In genomic region chr4:74076727-74077126, GRCm38 (mm10) we compare ENCODE assay signal across 23 mouse cellular contexts.
DNase-seq lines count a peak whose midpoint lies in the region; ATAC-seq and TF ChIP-seq lines count a peak whose summit lies in the region.
"Had no signal": no experiment of that assay in that cellular context is flagged by ENCODE, and none has a peak within 500 bp of the region (broad histone marks: within the 10 kb centered on the region; RNA-seq: fewer than 3 reads in every experiment).

No protein-coding gene starts in this region.

- no peak overlapping the region for H3K4me3 ChIP-seq in hindbrain, embryonic 15.5 days
- no peak overlapping the region for H3K4me3 ChIP-seq in hindbrain, embryonic 11.5 days (ENCODE audit: low read depth, low read length)
- no peak overlapping the region for H3K4me3 ChIP-seq in cerebellum, adult 2 months (replicated peaks; ENCODE audit: insufficient read depth, low read depth, low read length)
- H3K4me3 ChIP-seq: embryonic facial prominence, embryonic 13.5 days; forebrain, embryonic 15.5 days; heart, embryonic 12.5 days; layer of hippocampus, adult 2 months; limb, embryonic 10.5 days had no signal

- DNase-seq in hindbrain, embryonic 11.5 days (ENCODE audit: low spot score), result no peak
- peak; percentile 60 for DNase-seq in brain, embryonic 14.5 days (ENCODE audit: low read depth)
- peak; percentile 15 to 64 for DNase-seq in cerebellum, adult 2 months
- peak; percentile 24 to 39 for DNase-seq in cerebellum, postnatal 36 days
- DNase-seq in testis, postnatal 14 days (ENCODE audit: low spot score), result no peak
- no peak for DNase-seq in adrenal gland, adult (ENCODE audit: inconsistent age in 2 of 2, low spot score in 1 of 2)
- DNase-seq in thymus, postnatal 25 days, result no peak
- DNase-seq: adrenal gland, postnatal 36 days; heart, postnatal 14 days; kidney, adult 2 months; kidney, postnatal 14 days; lung, adult 18-20 months; lung, postnatal 4 days; right cerebral cortex, postnatal 4 days had no signal

- H3K4me1 ChIP-seq in hindbrain, embryonic 15.5 days (replicated peaks), result no peaks in the 10 kb centered on the region
- H3K4me1 ChIP-seq in hindbrain, embryonic 11.5 days (replicated peaks; ENCODE audit: control insufficient read depth, insufficient read depth, low read length), result no peaks in the 10 kb centered on the region
- H3K4me1 ChIP-seq in cerebellum, adult 2 months (ENCODE audit: control insufficient read depth, insufficient read depth, low read length), result no peaks in the 10 kb centered on the region; the same call in 1 of the 2 replicates
- H3K4me1 ChIP-seq: embryonic facial prominence, embryonic 13.5 days; forebrain, embryonic 15.5 days; heart, embryonic 12.5 days; limb, embryonic 10.5 days had no signal

- no peak overlapping the region for H3K4me2 ChIP-seq in hindbrain, embryonic 15.5 days
- no peak overlapping the region for H3K4me2 ChIP-seq in hindbrain, embryonic 11.5 days (replicated peaks; ENCODE audit: low read depth, low read length)
- H3K4me2 ChIP-seq: embryonic facial prominence, embryonic 13.5 days; forebrain, embryonic 15.5 days; heart, embryonic 12.5 days; liver, embryonic 11.5 days had no signal

- H3K27me3 ChIP-seq in hindbrain, embryonic 15.5 days, result no peaks in the 10 kb centered on the region
- no peaks in the 10 kb centered on the region for H3K27me3 ChIP-seq in hindbrain, embryonic 11.5 days (ENCODE audit: control insufficient read depth, insufficient read depth, low read length)
- H3K27me3 ChIP-seq in cerebellum, adult 2 months (ENCODE audit: control insufficient read depth, insufficient read depth, low read length), result no peaks in the 10 kb centered on the region
- H3K27me3 ChIP-seq: CH12.LX; embryonic facial prominence, embryonic 13.5 days; forebrain, embryonic 15.5 days; heart, embryonic 12.5 days had no signal

- WGBS in hindbrain, embryonic 15.5 days, result 36% methylated on average over 2 of the region's 2 CpGs
- 63% methylated on average over 2 of the region's 2 CpGs for whole genome bisulfite sequencing in hindbrain, embryonic 11.5 days
- WGBS in cerebellum, adult 2 months, result 1% methylated on average over 2 of the region's 2 CpGs

- peak; percentile 27; the same call in 1 of the 2 replicates for ATAC-seq in hindbrain, embryonic 15.5 days (ENCODE audit: low FRiP score, low read depth)
- ATAC-seq in hindbrain, embryonic 11.5 days (ENCODE audit: low FRiP score), result no peak
- ATAC-seq: forebrain, embryonic 15.5 days; inflammation-experienced regulatory T-cells, adult 6 months had no signal

- H3K9me3 ChIP-seq in hindbrain, embryonic 15.5 days, result no peaks in the 10 kb centered on the region
- H3K9me3 ChIP-seq in hindbrain, embryonic 11.5 days (ENCODE audit: control insufficient read depth, low read length), result no peaks in the 10 kb centered on the region
- H3K9me3 ChIP-seq: embryonic facial prominence, embryonic 13.5 days; forebrain, embryonic 15.5 days; heart, embryonic 12.5 days; limb, embryonic 10.5 days had no signal

- no peak overlapping the region for H3K27ac ChIP-seq in hindbrain, embryonic 15.5 days (replicated peaks)
- H3K27ac ChIP-seq in hindbrain, embryonic 11.5 days (ENCODE audit: low read depth, low read length), result no peak overlapping the region
- no peak overlapping the region for H3K27ac ChIP-seq in cerebellum, adult 2 months (ENCODE audit: insufficient read depth, low read length)
- H3K27ac ChIP-seq: embryonic facial prominence, embryonic 13.5 days; forebrain, embryonic 15.5 days; layer of hippocampus, adult 2 months; limb, embryonic 10.5 days had no signal

- TF ChIP-seq POLR2A in brain, embryonic 14.5 days (IDR thresholded peaks at IDR 0.05; ENCODE audit: borderline replicate concordance, extremely low read depth, insufficient read depth, insufficient read length, poor library complexity, severe bottlenecking), result no peak
- no peak for TF ChIP-seq POLR2A in cerebellum, adult 2 months (IDR thresholded peaks at IDR 0.05; ENCODE audit: borderline replicate concordance, insufficient read depth, low read length)

- H3K9ac ChIP-seq in hindbrain, embryonic 15.5 days, result no peak overlapping the region
- no peak overlapping the region for H3K9ac ChIP-seq in hindbrain, embryonic 11.5 days (ENCODE audit: low read depth, low read length)
- H3K9ac ChIP-seq: embryonic facial prominence, embryonic 13.5 days; forebrain, embryonic 15.5 days; heart, embryonic 12.5 days had no signal

- H3K36me3 ChIP-seq in hindbrain, embryonic 15.5 days, result no peaks in the 10 kb centered on the region
- H3K36me3 ChIP-seq in hindbrain, embryonic 11.5 days (ENCODE audit: control insufficient read depth, insufficient read depth, low read length), result no peaks in the 10 kb centered on the region
- H3K36me3 ChIP-seq: embryonic facial prominence, embryonic 13.5 days; forebrain, embryonic 15.5 days; heart, embryonic 12.5 days; limb, embryonic 10.5 days had no signal

- TF ChIP-seq CTCF in brain, embryonic 14.5 days (IDR thresholded peaks at IDR 0.05; ENCODE audit: borderline replicate concordance, extremely low read depth, insufficient read depth, insufficient read length), result no peak
- TF ChIP-seq CTCF in cerebellum, adult 2 months (IDR thresholded peaks at IDR 0.05; ENCODE audit: borderline replicate concordance, insufficient read depth, low read depth, low read length), result no peak

Comparison
In these comparisons a context has a peak if more than half of its experiments do, and no peak if none do; other contexts are left out.
1. DNase-seq: peak in brain, embryonic 14.5 days (single experiment), cerebellum, adult 2 months (2 of 2) and cerebellum, postnatal 36 days (2 of 2); none in hindbrain, embryonic 11.5 days (single experiment), testis, postnatal 14 days (single experiment), adrenal gland, adult (0 of 2) and thymus, postnatal 25 days (single experiment).